Mouse (Mus musculus) heart, postnatal 0 days (tissue): Measurements from ENCODE around the gene Nrl. TPM values are rescaled to one million over a fixed set of nuclear protein-coding genes. Genes with fewer than 3 reads are reported as not detected.
A peak's percentile ranks its signal among the peaks of the same experiment; 100 is the strongest.

ENCODE experiments used
- ATAC-seq: fragments of 200-750 bp; cut with Nextera tagmentation; 2 replicates; pipeline ENCODE4 v1.8.0; 2017; ENCODE audit warnings: low read depth, moderate number of reproducible peaks, moderate library complexity; ENCODE audit not compliant: insufficient read depth
- DNase-seq: peaks from one replicate; pipeline ENCODE4 v3.0.0-alpha.2; 2016; ENCODE audit warnings: low spot score
- H3K27ac ChIP-seq: fragments of 300-500 bp; sonication (generic); 2 replicates; pipeline ENCODE4 v1.5.1; 2014; ENCODE audit warnings: low read depth, mild to moderate bottlenecking
- H3K27me3 ChIP-seq: fragments of 300-500 bp; sonication (generic); 2 replicates; pipeline ENCODE4 v1.6.1; 2014; ENCODE audit warnings: low read length, mixed read lengths; ENCODE audit not compliant: control insufficient read depth, insufficient read depth
- H3K36me3 ChIP-seq: fragments of 300-500 bp; sonication (generic); replicated peaks from 2 replicates; pipeline ENCODE4 v1.6.1; 2014; ENCODE audit warnings: low read length, mixed read lengths; ENCODE audit not compliant: control insufficient read depth, insufficient read depth
- H3K4me1 ChIP-seq: fragments of 300-500 bp; sonication (generic); 2 replicates; pipeline ENCODE4 v1.6.1; 2014; ENCODE audit warnings: antibody characterized with exemption; ENCODE audit not compliant: control insufficient read depth, insufficient read depth
- H3K4me2 ChIP-seq: fragments of 300-500 bp; sonication (generic); 2 replicates; pipeline ENCODE4 v1.6.1; 2014; ENCODE audit warnings: low read depth, mild to moderate bottlenecking, low read length, moderate library complexity
- H3K4me3 ChIP-seq: fragments of 300-500 bp; sonication (generic); 2 replicates; pipeline ENCODE4 v1.5.1; 2014; ENCODE audit warnings: low read depth, low read length
- H3K9ac ChIP-seq: fragments of 300-500 bp; sonication (generic); replicated peaks from 2 replicates; pipeline ENCODE4 v1.6.1; 2014; ENCODE audit warnings: low read depth, low read length, mixed read lengths
- H3K9me3 ChIP-seq: fragments of 300-500 bp; sonication (generic); replicated peaks from 2 replicates; pipeline ENCODE4 v1.6.1; 2016; ENCODE audit warnings: low read length; ENCODE audit not compliant: control insufficient read depth
- CTCF ChIP-seq: IDR thresholded peaks from 2 replicates; pipeline ENCODE4 v1.5.1; 2016; ENCODE audit warnings: antibody characterized with exemption, control low read depth, low read depth
- EP300 ChIP-seq: IDR thresholded peaks from 2 replicates; pipeline ENCODE4 v1.6.1; 2016; ENCODE audit warnings: antibody characterized with exemption, low read depth
- WGBS: fragments of 180-500 bp; shearing (Covaris S2); extraction: QIAGEN DNeasy Blood & Tissue Kit; methylation state at CpG from one replicate; pipeline ENCODE4 v1.1.7; 2014; 5-methylcytosine and 5-hydroxymethylcytosine counted together
- polyA plus RNA-seq: library from polyadenylated mRNA; unstranded; fragments of >200 nt; fragmentation: Nextera tagmentation; extraction: Ambion mirVana; gene quantifications from 2 replicates; pipeline ENCODE4 v1.2.1, GENCODE M21; 2015
- total RNA-seq: library from RNA; depleted of rRNA; stranded (reverse); fragments of >200 nt; gene quantifications from 2 replicates; pipeline ENCODE4 v1.2.3, GENCODE M21; 2014; ENCODE audit warnings: low replicate concordance

Gene Nrl
- total and polyA plus RNA-seq, 2 experiments from 2014 or later: not detected

DNA sequence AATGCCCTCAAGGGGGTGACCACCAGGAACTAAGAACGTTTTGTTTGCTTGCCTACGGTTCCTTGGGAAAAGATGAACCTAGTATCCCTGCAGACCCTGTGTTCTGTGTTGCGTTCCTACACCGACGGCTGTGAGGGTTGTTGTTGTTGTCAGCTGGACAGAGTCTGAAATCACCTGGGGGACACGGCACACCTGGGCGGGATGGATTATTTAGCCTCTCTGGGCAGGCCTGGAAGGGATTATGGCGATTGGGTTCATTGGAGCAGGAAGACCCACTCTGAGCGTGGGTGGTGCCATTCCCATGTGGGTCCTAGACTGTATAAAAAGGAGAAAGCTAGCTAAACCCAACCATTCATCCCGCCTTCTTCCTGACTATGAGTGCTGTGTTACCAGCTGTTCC is 37.1 kb upstream of the Nrl start:
- no peak for TF ChIP-seq CTCF
- TF ChIP-seq EP300: no peak
- 86% methylated on average over 10 of the region's 10 CpGs for WGBS
- no peak for ATAC-seq
- Histone ChIP-seq H3K27me3 (no peaks in the 10 kb centered on the region), H3K9ac (no peak overlapping the region), H3K9me3 (no peaks in the 10 kb centered on the region), H3K4me1 (peaks cover 6% of the 10 kb centered on the region), H3K4me3 (no peak overlapping the region), H3K36me3 (peaks cover 45% of the 10 kb centered on the region), H3K27ac (no peak overlapping the region), H3K4me2 (0 out of 2 replicates have a peak overlapping the region, but pooled peaks have one; percentile 77)
- no peak for DNase-seq

- Histone ChIP-seq H3K9me3 (no peaks in the 10 kb centered on the region), H3K4me1 (peaks cover 6% of the 10 kb centered on the region), H3K4me3 (peak within 1 kb of the TSS; percentile 77), H3K36me3 (peaks cover 31% of the 10 kb centered on the region), H3K27me3 (no peaks in the 10 kb centered on the region), H3K9ac (peak within 1 kb of the TSS; percentile 82), H3K4me2 (peak within 1 kb of the TSS; percentile 77), H3K27ac (peak within 1 kb of the TSS; percentile 99)
- WGBS: under 1% methylated on average over 51 of the region's 51 CpGs
- TF ChIP-seq EP300 (peak; percentile 92), CTCF (no peak)
- DNase-seq: peak; percentile 99
- ATAC-seq: peak; percentile 92
These were observed 35.7 kb upstream of the Nrl start, which contains the start of gene A730061H03Rik for GRCm38 (mm10) chr14:55560202-55561073. Gene A730061H03Rik, minus strand, starts transcription at chr14:55560406.

DNA sequence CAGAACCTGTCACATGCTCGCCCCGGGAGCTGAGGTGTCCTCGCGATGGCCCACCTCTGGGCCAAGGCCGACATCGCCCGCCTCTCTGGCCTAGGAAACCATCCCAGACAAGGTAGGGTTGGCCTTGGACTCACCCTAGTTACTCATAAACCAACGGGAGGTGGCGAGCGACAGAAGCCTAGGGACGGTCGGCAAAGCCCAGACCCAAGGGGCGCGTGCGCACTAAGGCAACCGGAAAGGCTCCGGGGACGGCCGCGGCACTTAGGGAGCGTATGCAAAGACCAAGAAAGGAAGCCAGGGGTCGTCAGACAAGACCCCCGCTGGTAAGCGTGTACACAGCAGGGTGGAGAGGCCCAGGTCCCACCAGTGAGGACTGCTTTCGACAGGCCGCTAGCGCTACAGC is 35.0 kb upstream of the Nrl start, which contains the start of gene Dcaf11:
Gene Dcaf11 (plus strand): TSS at position 208 of the 403 bp plus-strand sequence.
- peak; percentile 84 for ATAC-seq
- H3K4me1 ChIP-seq: peaks cover 6% of the 10 kb centered on the region
- H3K36me3 ChIP-seq: peaks cover 25% of the 10 kb centered on the region
- peak; percentile 96 for DNase-seq
- H3K9ac ChIP-seq: peak within 1 kb of the TSS; percentile 82
- 0% methylated on average over 27 of the region's 27 CpGs for WGBS
- H3K4me2 ChIP-seq: peak within 1 kb of the TSS; percentile 77
- TF ChIP-seq EP300 (peak; percentile 57), CTCF (peak; percentile 38)
- H3K27me3 ChIP-seq: no peaks in the 10 kb centered on the region
- H3K27ac ChIP-seq: peak within 1 kb of the TSS; percentile 99
- no peaks in the 10 kb centered on the region for H3K9me3 ChIP-seq
- H3K4me3 ChIP-seq: peak within 1 kb of the TSS; percentile 77

GRCm38 (mm10) chr14:55558740-55559448 is 34.1 kb upstream of the Nrl start:
- 54% methylated on average over 6 of the region's 6 CpGs for WGBS
- H3K27me3 ChIP-seq: no peaks in the 10 kb centered on the region
- peak overlapping the region; percentile 77; the same call in 1 of the 2 replicates for H3K4me2 ChIP-seq
- no peak for ATAC-seq
- H3K4me1 ChIP-seq: peaks cover 6% of the 10 kb centered on the region
- no peak overlapping the region for H3K9ac ChIP-seq
- TF ChIP-seq EP300 (no peak), CTCF (no peak)
- H3K9me3 ChIP-seq: no peaks in the 10 kb centered on the region
- H3K36me3 ChIP-seq: peaks cover 17% of the 10 kb centered on the region
- peak overlapping the region; percentile 99 for H3K27ac ChIP-seq
- H3K4me3 ChIP-seq: peak overlapping the region; percentile 77
- DNase-seq: no peak

DNA sequence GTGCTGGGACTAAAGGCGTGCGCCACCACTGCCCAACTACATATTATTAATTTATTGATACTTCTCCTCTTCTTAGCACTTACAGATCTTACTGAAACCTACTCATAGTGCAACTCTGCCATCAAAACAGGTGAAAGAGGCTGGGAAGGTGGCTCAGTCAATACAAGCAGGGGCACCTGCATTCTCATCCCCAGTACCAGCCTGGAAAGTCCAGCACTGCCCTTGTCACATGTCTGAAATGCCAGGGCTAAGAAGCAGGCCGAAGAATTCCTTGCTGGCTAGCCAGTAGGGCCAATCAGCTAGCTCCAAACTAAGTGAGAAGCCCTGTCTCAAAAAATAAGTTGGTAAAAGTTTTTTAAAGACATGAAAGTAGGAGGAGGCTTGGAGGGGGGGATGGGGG is 32.8 kb upstream of the Nrl start:
- Histone ChIP-seq H3K27ac (0 out of 2 replicates have a peak overlapping the region, but pooled peaks have one; percentile 17), H3K4me2 (no peak overlapping the region), H3K4me3 (no peak overlapping the region), H3K9me3 (no peaks in the 10 kb centered on the region), H3K27me3 (no peaks in the 10 kb centered on the region), H3K36me3 (peaks cover 4% of the 10 kb centered on the region; the same call in 1 of the 2 replicates), H3K9ac (no peak overlapping the region), H3K4me1 (peaks cover 6% of the 10 kb centered on the region)
- WGBS: 83% methylated on average over 3 of the region's 3 CpGs
- DNase-seq: no peak
- no peak for TF ChIP-seq CTCF
- TF ChIP-seq EP300: no peak
- no peak for ATAC-seq
